Mouse (Mus musculus) retina, embryonic 14.5 days (tissue): Measurements from ENCODE around the gene Ripk3.
A peak's percentile ranks its signal among the peaks of the same experiment; 100 is the strongest.

Experiments
- DNase-seq: peaks from one replicate; pipeline ENCODE4 v3.0.0-alpha.2; 2015; ENCODE audit warnings: low spot score

Ripk3 gene

GRCm38 (mm10) chr14:55762001-55762821 is 26.5 kb downstream of the Ripk3 start:
- peak; percentile 67 for DNase-seq

- DNase-seq, result no peak
Observed at GRCm38 (mm10) chr14:55761163-55761562, 27.5 kb downstream of the Ripk3 start, which contains the start of gene Ltb4r2. Ltb4r2 (plus strand) TSS chr14:55761428.

GRCm38 (mm10) chr14:55760156-55760555 is 28.5 kb downstream of the Ripk3 start:
- DNase-seq, result peak; percentile 91

- DNase-seq, result peak; percentile 83
Observed at GRCm38 (mm10) chr14:55758363-55758784, 30.3 kb downstream of the Ripk3 start, which contains the start of gene Cideb. Cideb (minus strand) TSS chr14:55758458.

GRCm38 (mm10) chr14:55757566-55757965 is 31.1 kb downstream of the Ripk3 start:
- no peak for DNase-seq

- DNase-seq, result no peak
Observed at GRCm38 (mm10) chr14:55747051-55747847, 41.4 kb downstream of the Ripk3 start.

- no peak for DNase-seq
Observed at GRCm38 (mm10) chr14:55745861-55746237, 42.8 kb downstream of the Ripk3 start.

GRCm38 (mm10) chr14:55745180-55745860 is 43.3 kb downstream of the Ripk3 start, which contains the start of the genes Dhrs1 and Nop9:
Dhrs1 (minus strand) TSS chr14:55745690.
Nop9 (plus strand) TSS chr14:55745693.
- DNase-seq, result peak; percentile 84

- DNase-seq, result peak; percentile 95
Observed at GRCm38 (mm10) chr14:55743711-55744110, 45.0 kb downstream of the Ripk3 start.

GRCm38 (mm10) chr14:55737086-55737687 is 51.5 kb downstream of the Ripk3 start:
- DNase-seq, result no peak

GRCm38 (mm10) chr14:55735758-55736157 is 52.9 kb downstream of the Ripk3 start:
- no peak for DNase-seq

- DNase-seq, result no peak
Observed at GRCm38 (mm10) chr14:55735334-55735733, 53.3 kb downstream of the Ripk3 start.
